ENCODE assay signal across 8 mouse cellular contexts in genomic region chr7:24506838-24507725, GRCm38 (mm10). TPM values are rescaled to one million over a fixed set of nuclear protein-coding genes. Genes with fewer than 3 reads are reported as not detected.
DNase-seq lines count a peak whose midpoint lies in the region; ATAC-seq and TF ChIP-seq lines count a peak whose summit lies in the region.

Zfp428 (plus strand) TSS chr7:24507006.

- H3K4me2 ChIP-seq in intestine, embryonic 16.5 days (ENCODE audit: low read depth, low read length): peak within 1 kb of the TSS; percentile 89
- H3K4me2 ChIP-seq in midbrain, embryonic 12.5 days (replicated peaks): peak within 1 kb of the TSS; percentile 84

- peak; percentile 42; the same call in 1 of the 2 replicates for TF ChIP-seq POLR2A in small intestine, adult 2 months (IDR thresholded peaks at IDR 0.05; ENCODE audit: low read depth, low read length)

- ATAC-seq in intestine, embryonic 16.5 days: peak; percentile 87
- peak; percentile 90 for ATAC-seq in midbrain, embryonic 12.5 days (ENCODE audit: low FRiP score, low read depth)

- DNase-seq in layer of hippocampus, adult 11-12 months (ENCODE audit: low spot score): peak; percentile 77
- DNase-seq in layer of hippocampus, adult 9-10 months (ENCODE audit: low spot score): no peak
- DNase-seq in embryonic facial prominence, embryonic 10.5 days (ENCODE audit: low spot score): peak; percentile 92
- peak; percentile 61 for DNase-seq in gonadal fat pad, adult 2 months (ENCODE audit: low read depth)
- DNase-seq in limb, embryonic 10.5 days (ENCODE audit: low spot score): peak; percentile 94

- peaks cover 48% of the 10 kb centered on the region for H3K4me1 ChIP-seq in embryonic facial prominence, embryonic 10.5 days
- peaks cover 37% of the 10 kb centered on the region for H3K4me1 ChIP-seq in intestine, embryonic 16.5 days (ENCODE audit: control insufficient read depth, insufficient read depth, low read length)
- H3K4me1 ChIP-seq in limb, embryonic 10.5 days: peaks cover 42% of the 10 kb centered on the region
- peaks cover 44% of the 10 kb centered on the region for H3K4me1 ChIP-seq in midbrain, embryonic 12.5 days
- H3K4me1 ChIP-seq in small intestine, adult 2 months (ENCODE audit: control insufficient read depth, insufficient read depth, insufficient read length, low read length): peaks cover 2% of the 10 kb centered on the region

- peaks cover 19% of the 10 kb centered on the region for H3K27me3 ChIP-seq in embryonic facial prominence, embryonic 10.5 days (replicated peaks; ENCODE audit: low read depth, poor library complexity, severe bottlenecking)
- no peaks in the 10 kb centered on the region; the same call in 1 of the 2 replicates for H3K27me3 ChIP-seq in intestine, embryonic 16.5 days (replicated peaks; ENCODE audit: control insufficient read depth, insufficient read depth, low read length)
- H3K27me3 ChIP-seq in limb, embryonic 10.5 days (ENCODE audit: low read depth, poor library complexity, severe bottlenecking): peaks cover 16% of the 10 kb centered on the region
- H3K27me3 ChIP-seq in midbrain, embryonic 12.5 days: 0 out of 2 replicates have a peak, but pooled peaks cover 8% of the 10 kb centered on the region
- H3K27me3 ChIP-seq in small intestine, adult 2 months (ENCODE audit: control insufficient read depth, insufficient read depth, low read length): peaks cover 8% of the 10 kb centered on the region; the same call in 1 of the 2 replicates

- H3K9me3 ChIP-seq in embryonic facial prominence, embryonic 10.5 days: no peaks in the 10 kb centered on the region
- H3K9me3 ChIP-seq in intestine, embryonic 16.5 days (ENCODE audit: control insufficient read depth, low read length): no peaks in the 10 kb centered on the region
- no peaks in the 10 kb centered on the region for H3K9me3 ChIP-seq in limb, embryonic 10.5 days (replicated peaks)
- H3K9me3 ChIP-seq in midbrain, embryonic 12.5 days: no peaks in the 10 kb centered on the region

- H3K36me3 ChIP-seq in embryonic facial prominence, embryonic 10.5 days (replicated peaks): peaks cover 25% of the 10 kb centered on the region
- no peaks in the 10 kb centered on the region for H3K36me3 ChIP-seq in intestine, embryonic 16.5 days (ENCODE audit: control insufficient read depth, insufficient read depth, low read length)
- peaks cover 19% of the 10 kb centered on the region for H3K36me3 ChIP-seq in limb, embryonic 10.5 days
- peaks cover 33% of the 10 kb centered on the region for H3K36me3 ChIP-seq in midbrain, embryonic 12.5 days
- no peaks in the 10 kb centered on the region for H3K36me3 ChIP-seq in small intestine, adult 2 months (ENCODE audit: control insufficient read depth, insufficient read depth, low read length)

- peak within 1 kb of the TSS; percentile 67 for H3K4me3 ChIP-seq in embryonic facial prominence, embryonic 10.5 days
- H3K4me3 ChIP-seq in intestine, embryonic 16.5 days (ENCODE audit: low read length): peak within 1 kb of the TSS; percentile 72
- H3K4me3 ChIP-seq in limb, embryonic 10.5 days: peak within 1 kb of the TSS; percentile 78
- H3K4me3 ChIP-seq in midbrain, embryonic 12.5 days: peak within 1 kb of the TSS; percentile 61
- H3K4me3 ChIP-seq in small intestine, adult 2 months (ENCODE audit: low read depth, low read length): peak within 1 kb of the TSS; percentile 98

- H3K9ac ChIP-seq in intestine, embryonic 16.5 days (ENCODE audit: low read depth, low read length): peak within 1 kb of the TSS; percentile 92
- H3K9ac ChIP-seq in midbrain, embryonic 12.5 days (replicated peaks): peak within 1 kb of the TSS; percentile 84

- WGBS in embryonic facial prominence, embryonic 10.5 days: under 1% methylated on average over 84 of the region's 84 CpGs
- WGBS in intestine, embryonic 16.5 days: under 1% methylated on average over 81 of the region's 84 CpGs
- under 1% methylated on average over 84 of the region's 84 CpGs for WGBS in limb, embryonic 10.5 days
- WGBS in midbrain, embryonic 12.5 days: under 1% methylated on average over 83 of the region's 84 CpGs
- WGBS in small intestine, adult 2 months: 1% methylated on average over 84 of the region's 84 CpGs

- no peak for TF ChIP-seq CTCF in small intestine, adult 2 months (IDR thresholded peaks at IDR 0.05; ENCODE audit: extremely low read depth, insufficient read length, insufficient replicate concordance, low read depth, low read length)

- H3K27ac ChIP-seq in embryonic facial prominence, embryonic 10.5 days (replicated peaks): peak within 1 kb of the TSS; percentile 93
- H3K27ac ChIP-seq in intestine, embryonic 16.5 days (ENCODE audit: low read length): peak within 1 kb of the TSS; percentile 97
- H3K27ac ChIP-seq in limb, embryonic 10.5 days: peak within 1 kb of the TSS; percentile 100
- peak within 1 kb of the TSS; percentile 100 for H3K27ac ChIP-seq in midbrain, embryonic 12.5 days (replicated peaks)
- peak within 1 kb of the TSS; percentile 85 for H3K27ac ChIP-seq in small intestine, adult 2 months (ENCODE audit: insufficient read depth, low read depth, low read length)

RNA-seq across cellular contexts. Expression of gene Zfp428, which starts in this region (rescaled TPM):
- 100.0 and 110 TPM in 2 replicates for polyA plus RNA-seq in embryonic facial prominence, embryonic 10.5 days (2016; fragmentation: Nextera tagmentation; extraction: Ambion mirVana)
- polyA plus RNA-seq in gonadal fat pad, adult 2 months (2012; rRNA removed): 5.2 and 6.6 TPM in 2 replicates
- 26.3 and 26.6 TPM in 2 replicates for polyA plus RNA-seq in intestine, embryonic 16.5 days (2015; fragmentation: Nextera tagmentation; extraction: Ambion mirVana)
- 107 and 130 TPM in 2 replicates for polyA plus RNA-seq in limb, embryonic 10.5 days (2016; fragmentation: Nextera tagmentation; extraction: Ambion mirVana)
- polyA plus RNA-seq in midbrain, embryonic 12.5 days (2016; fragmentation: Nextera tagmentation; extraction: Ambion mirVana): 163 and 178 TPM in 2 replicates
- polyA plus RNA-seq in small intestine, adult 2 months (2012; rRNA removed): 6.4 and 15.7 TPM in 2 replicates
